Mouse (Mus musculus) urinary bladder, postnatal 14 days (tissue): ENCODE data around the gene Rsph1.

Source experiments
- DNase-seq: peaks from one replicate; pipeline ENCODE4 v3.0.0; 2021; ENCODE audit warnings: low spot score

The Rsph1 gene

DNA sequence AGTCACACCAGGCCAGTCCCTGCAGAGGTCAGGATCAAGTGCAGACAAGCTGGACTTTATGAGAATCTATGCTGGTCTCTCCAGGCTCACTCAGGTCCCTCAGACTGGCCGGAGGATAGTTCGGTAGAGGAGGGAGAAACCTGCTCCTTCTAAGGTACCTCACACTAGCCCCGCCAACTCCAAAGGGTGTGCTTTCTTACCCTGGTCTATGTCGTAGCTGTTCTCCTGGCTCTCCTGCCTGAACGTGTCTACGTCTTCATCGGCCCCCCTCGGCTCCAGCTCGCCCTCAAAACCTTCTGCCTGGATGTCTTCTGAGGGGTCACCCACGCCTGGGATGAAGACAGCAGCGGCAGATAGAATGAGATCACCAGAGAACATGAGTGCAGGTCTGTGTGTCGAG lies 19.3 kb downstream of the Rsph1 start:
- DNase-seq, result no peak

- no peak for DNase-seq
Observed at GRCm38 (mm10) chr17:31257149-31257548, 20.0 kb downstream of the Rsph1 start.

GRCm38 (mm10) chr17:31254463-31254931 lies 22.7 kb downstream of the Rsph1 start:
- DNase-seq, result peak; percentile 86

- DNase-seq, result no peak
Observed at GRCm38 (mm10) chr17:31253951-31254350, 23.2 kb downstream of the Rsph1 start.

- DNase-seq, result no peak
Observed at GRCm38 (mm10) chr17:31247144-31247543, 30.0 kb downstream of the Rsph1 start.

- no peak for DNase-seq
Observed at GRCm38 (mm10) chr17:31245321-31245720, 31.9 kb downstream of the Rsph1 start.

DNA sequence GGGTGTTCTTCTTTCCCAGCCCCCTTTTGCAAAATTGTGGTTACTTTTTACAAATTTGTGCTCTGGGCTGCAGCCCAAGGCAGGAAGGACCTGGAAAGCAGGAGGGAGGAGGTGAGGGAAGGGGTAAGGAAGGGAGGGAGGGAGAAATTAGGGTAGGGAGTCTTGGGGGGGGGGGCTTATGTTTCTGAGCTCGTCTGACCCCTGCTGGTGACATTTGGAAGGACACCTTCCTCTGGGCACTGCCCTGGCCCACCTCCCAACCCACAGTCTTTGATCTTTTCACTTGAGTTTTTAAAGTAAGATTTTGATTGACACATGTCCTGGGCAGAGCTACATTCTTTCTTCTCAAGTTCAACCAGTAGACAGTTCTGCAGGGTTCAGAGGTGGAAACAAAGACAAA lies 34.4 kb downstream of the Rsph1 start:
- no peak for DNase-seq

DNA sequence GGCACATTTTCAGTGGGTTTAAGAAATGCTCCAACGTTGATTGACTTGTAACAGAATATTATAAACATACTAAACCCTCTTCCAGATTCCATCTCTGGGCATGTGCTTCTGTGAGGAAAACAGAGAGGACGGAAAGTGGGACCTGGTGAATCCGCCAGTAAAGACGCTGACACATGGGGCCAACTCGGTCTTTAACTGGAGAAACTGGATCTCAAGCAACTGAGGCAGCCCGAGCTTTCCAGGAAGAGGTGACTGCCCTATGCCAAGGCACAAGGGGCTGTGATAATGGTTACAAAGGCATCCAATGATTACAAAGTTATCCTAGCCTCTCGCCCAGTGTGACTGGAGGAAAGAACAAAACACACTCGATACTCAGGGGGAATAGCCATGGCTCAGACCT lies 36.0 kb downstream of the Rsph1 start:
- DNase-seq, result no peak

DNA sequence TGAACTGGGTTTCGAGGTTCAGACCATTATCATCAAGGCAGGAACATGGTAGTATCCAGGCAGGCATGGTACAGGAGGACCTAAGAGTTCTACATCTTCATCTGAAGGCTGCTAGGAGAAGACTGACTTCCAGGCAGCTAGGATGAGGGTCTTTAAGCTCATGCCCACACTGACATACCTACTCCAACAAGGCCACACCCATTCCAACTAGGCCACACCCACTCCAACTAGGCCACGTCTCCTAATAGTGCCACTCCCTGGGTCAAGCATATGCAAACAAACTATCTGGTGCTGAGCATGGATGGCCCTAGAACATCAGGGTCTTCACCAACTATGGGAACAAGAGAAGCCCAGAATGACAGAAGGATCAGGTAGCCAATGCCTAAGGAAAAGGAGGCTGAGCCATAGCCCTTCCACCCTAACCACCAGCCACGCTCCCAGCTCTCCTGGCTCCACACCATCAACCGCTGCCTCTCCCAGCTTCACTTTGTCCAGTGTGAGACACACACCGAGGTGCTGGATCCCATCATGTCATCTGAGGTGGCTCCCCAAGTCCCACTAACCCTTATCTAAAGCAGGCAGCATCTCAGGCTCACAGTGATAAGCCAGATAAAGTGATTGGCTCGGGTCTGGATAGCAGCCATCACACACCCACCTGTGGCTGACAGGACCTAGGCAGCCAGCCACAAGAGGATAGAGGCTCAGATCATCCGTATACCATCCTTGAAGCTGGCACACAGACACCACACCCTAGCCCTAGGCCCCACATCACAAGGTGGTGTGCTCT lies 38.8 kb downstream of the Rsph1 start:
- no peak for DNase-seq

GRCm38 (mm10) chr17:31235915-31236314 lies 41.3 kb downstream of the Rsph1 start:
- DNase-seq, result no peak

- DNase-seq, result no peak
Observed at GRCm38 (mm10) chr17:31232251-31233010, 44.8 kb downstream of the Rsph1 start.

GRCm38 (mm10) chr17:31231780-31232179 lies 45.4 kb downstream of the Rsph1 start:
- DNase-seq, result no peak

- DNase-seq, result no peak
Observed at GRCm38 (mm10) chr17:31226931-31227330, 50.3 kb downstream of the Rsph1 start.

- DNase-seq, result no peak
Observed at GRCm38 (mm10) chr17:31226368-31226767, 50.8 kb downstream of the Rsph1 start.

DNA sequence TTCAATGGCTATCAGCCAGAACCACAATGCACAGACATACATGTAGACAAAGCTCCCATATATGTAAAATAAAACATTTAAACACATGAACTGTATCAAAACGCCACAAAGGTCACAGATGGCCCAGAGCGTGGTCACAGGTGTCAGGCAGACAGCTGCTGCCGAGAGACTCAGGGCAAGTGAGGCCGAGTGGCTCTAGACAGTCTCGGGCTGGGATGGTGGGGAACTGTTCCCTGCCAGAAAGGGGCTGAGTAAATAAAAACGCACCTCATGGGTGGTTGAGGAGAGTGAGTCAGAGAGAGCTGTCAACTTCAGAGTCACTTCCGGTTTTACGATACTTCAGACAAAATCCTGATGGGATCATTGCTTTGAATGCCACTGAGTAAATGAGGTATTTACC lies 52.6 kb downstream of the Rsph1 start:
- DNase-seq, result no peak

GRCm38 (mm10) chr17:31223835-31224234 lies 53.3 kb downstream of the Rsph1 start:
- no peak for DNase-seq

DNA sequence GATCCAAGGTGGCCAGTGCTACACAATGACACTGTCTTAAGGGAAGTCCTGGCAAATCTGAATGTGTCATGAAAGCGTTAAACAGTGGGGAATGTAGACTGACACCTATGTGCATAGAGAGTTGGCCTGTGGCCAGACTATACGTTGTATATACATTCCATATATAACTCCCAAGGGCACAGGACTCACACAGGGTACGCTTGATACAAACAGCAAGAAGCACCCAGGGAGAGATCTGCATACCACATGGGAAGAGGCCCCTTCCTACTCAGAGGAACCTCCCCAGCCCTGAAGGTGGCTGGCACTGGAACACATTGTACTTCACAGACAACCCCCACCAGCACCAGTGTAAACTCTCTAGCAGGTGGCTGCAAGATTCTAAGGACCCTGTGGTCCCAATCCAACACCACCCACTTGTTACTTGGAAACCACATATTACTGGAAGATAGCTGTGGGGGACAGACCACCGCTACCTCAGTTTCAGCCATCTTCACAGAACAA lies 54.3 kb downstream of the Rsph1 start:
- no peak for DNase-seq

DNA sequence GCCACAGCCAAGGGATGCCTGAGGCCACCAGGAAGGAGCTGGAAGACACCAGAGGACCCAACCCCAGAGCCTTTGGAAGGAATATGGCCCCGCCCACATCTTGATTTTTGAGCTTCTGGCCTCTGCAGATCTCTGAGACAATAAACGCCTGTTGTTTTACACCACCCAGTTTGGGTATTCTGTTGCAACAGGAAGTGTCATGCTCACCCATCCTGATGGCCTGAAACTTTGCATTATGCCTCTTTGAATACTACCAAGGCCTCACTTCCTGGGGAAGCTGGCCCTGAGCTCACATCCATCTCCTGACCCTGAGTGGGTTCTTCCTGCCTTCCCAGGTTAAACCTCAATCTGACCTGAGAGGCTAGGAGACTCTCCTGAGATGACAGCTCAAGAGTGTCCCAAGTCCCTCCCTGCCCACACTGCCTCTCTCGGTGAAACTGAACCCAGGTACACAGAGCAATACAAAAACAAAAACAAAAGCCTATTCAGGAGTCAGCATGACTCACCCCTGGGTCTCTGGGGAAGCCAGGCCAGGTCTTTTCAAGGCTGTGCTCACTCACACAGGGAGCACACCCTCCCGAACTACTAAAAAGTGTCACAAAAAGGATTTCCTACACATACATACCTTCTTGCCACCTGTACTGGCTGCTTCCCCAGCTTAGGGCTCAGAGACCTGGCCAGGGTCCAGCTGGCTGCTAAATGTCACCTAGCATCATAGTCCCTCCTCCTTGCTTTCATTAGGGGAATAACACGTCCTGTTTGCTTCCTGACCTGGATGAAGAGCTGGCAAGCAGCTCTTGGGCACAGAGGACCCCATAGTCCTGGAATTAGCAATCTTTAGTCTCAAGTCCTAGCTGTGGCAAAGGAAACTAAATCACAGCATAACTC lies 60.9 kb downstream of the Rsph1 start:
- DNase-seq, result no peak

GRCm38 (mm10) chr17:31211881-31212280 lies 65.3 kb downstream of the Rsph1 start:
- DNase-seq, result no peak

- DNase-seq, result no peak
Observed at GRCm38 (mm10) chr17:31210299-31210698, 66.9 kb downstream of the Rsph1 start.

GRCm38 (mm10) chr17:31209376-31209930 lies 67.7 kb downstream of the Rsph1 start:
- no peak for DNase-seq

GRCm38 (mm10) chr17:31208654-31209053 lies 68.5 kb downstream of the Rsph1 start:
- no peak for DNase-seq
